Mouse (Mus musculus) midbrain, postnatal 0 days (tissue): ENCODE measurements around the gene Cdh20. TPM values are rescaled to one million over a fixed set of nuclear protein-coding genes. Genes with fewer than 3 reads are reported as not detected.
"Not testable (repeated sequence)": the region's sequence is repeated elsewhere in the genome, so short reads cannot be mapped to it uniquely, and the experiment has no call there.

Experiments
- ATAC-seq: fragments of 200-750 bp; cut with Nextera tagmentation; 2 replicates; pipeline ENCODE4 v1.8.0; 2017; ENCODE audit warnings: moderate number of reproducible peaks, mild to moderate bottlenecking, moderate TSS enrichment, moderate library complexity; ENCODE audit not compliant: low FRiP score
- DNase-seq: peaks from one replicate; pipeline ENCODE4 v3.0.0-alpha.2; 2015; ENCODE audit warnings: low spot score
- H3K27ac ChIP-seq: fragments of 300-500 bp; sonication (generic); 2 replicates; pipeline ENCODE4 v1.5.1; 2014; ENCODE audit warnings: low read depth, mild to moderate bottlenecking, low read length, mixed read lengths
- H3K27me3 ChIP-seq: fragments of 300-500 bp; sonication (generic); 2 replicates; pipeline ENCODE4 v1.6.1; 2014; ENCODE audit warnings: low read length, control low read depth, mixed read lengths; ENCODE audit not compliant: insufficient read depth
- H3K36me3 ChIP-seq: fragments of 300-500 bp; sonication (generic); 2 replicates; pipeline ENCODE4 v1.6.1; 2014; ENCODE audit warnings: low read length, control low read depth, mixed read lengths; ENCODE audit not compliant: insufficient read depth
- H3K4me1 ChIP-seq: fragments of 300-500 bp; sonication (generic); 2 replicates; pipeline ENCODE4 v1.6.1; 2014; ENCODE audit warnings: mild to moderate bottlenecking, control low read depth, antibody characterized with exemption, low read length, mixed read lengths; ENCODE audit not compliant: insufficient read depth
- H3K4me2 ChIP-seq: fragments of 300-500 bp; sonication (generic); 2 replicates; pipeline ENCODE4 v1.6.1; 2014; ENCODE audit warnings: low read depth, mild to moderate bottlenecking, low read length, mixed read lengths; ENCODE audit not compliant: poor library complexity, severe bottlenecking
- H3K4me3 ChIP-seq: fragments of 300-500 bp; sonication (generic); 2 replicates; pipeline ENCODE4 v1.5.1; 2014; ENCODE audit warnings: low read depth, mild to moderate bottlenecking, low read length, moderate library complexity
- H3K9ac ChIP-seq: fragments of 300-500 bp; sonication (generic); replicated peaks from 2 replicates; pipeline ENCODE4 v1.6.1; 2014; ENCODE audit warnings: mild to moderate bottlenecking, low read length, moderate library complexity, mixed read lengths; ENCODE audit not compliant: poor library complexity, severe bottlenecking
- H3K9me3 ChIP-seq: fragments of 300-500 bp; sonication (generic); 2 replicates; pipeline ENCODE4 v1.6.1; 2016; ENCODE audit warnings: low read length, control low read depth
- CTCF ChIP-seq: IDR thresholded peaks from 2 replicates; pipeline ENCODE4 v1.5.1; 2016; ENCODE audit warnings: antibody characterized with exemption, mild to moderate bottlenecking
- WGBS: fragments of 180-500 bp; shearing (Covaris S2); extraction: QIAGEN DNeasy Blood & Tissue Kit; methylation state at CpG from one replicate; pipeline ENCODE4 v1.1.7; 2014; 5-methylcytosine and 5-hydroxymethylcytosine counted together
- polyA plus RNA-seq: library from polyadenylated mRNA; unstranded; fragments of >200 nt; fragmentation: Nextera tagmentation; extraction: Ambion mirVana; gene quantifications from 2 replicates; pipeline ENCODE4 v1.2.1, GENCODE M21; 2015
- total RNA-seq: library from RNA; depleted of rRNA; stranded (reverse); fragments of >200 nt; gene quantifications from 2 replicates; pipeline ENCODE4 v1.2.3, GENCODE M21; 2014

Gene Cdh20
- total and polyA plus RNA-seq, 2 experiments from 2014 or later: 2.9 to 10.9 TPM

GRCm38 (mm10) chr1:104917307-104917836, 149.0 kb downstream of the Cdh20 start:
- no peaks in the 10 kb centered on the region for H3K27me3 ChIP-seq
- H3K9ac ChIP-seq: no peak overlapping the region
- no peak for DNase-seq
- no peaks in the 10 kb centered on the region for H3K36me3 ChIP-seq
- no peak for ATAC-seq
- H3K27ac ChIP-seq: no peak overlapping the region
- no peak for TF ChIP-seq CTCF
- H3K4me3 ChIP-seq: no peak overlapping the region
- H3K9me3 ChIP-seq: no peaks in the 10 kb centered on the region
- no peak overlapping the region for H3K4me2 ChIP-seq
- 5% methylated on average over 1 of the region's 1 CpGs for WGBS
- H3K4me1 ChIP-seq: 0 out of 2 replicates have a peak, but pooled peaks cover 2% of the 10 kb centered on the region

GRCm38 (mm10) chr1:104933051-104933450, 164.7 kb downstream of the Cdh20 start:
- TF ChIP-seq CTCF: no peak
- Histone ChIP-seq H3K4me3 (no peak overlapping the region), H3K36me3 (no peaks in the 10 kb centered on the region), H3K9me3 (no peaks in the 10 kb centered on the region), H3K27ac (no peak overlapping the region), H3K9ac (no peak overlapping the region), H3K4me1 (no peaks in the 10 kb centered on the region), H3K4me2 (no peak overlapping the region), H3K27me3 (no peaks in the 10 kb centered on the region)
- 76% methylated on average over 7 of the region's 7 CpGs for WGBS
- DNase-seq (no peak), ATAC-seq (no peak)

- WGBS: 85% methylated on average over 4 of the region's 4 CpGs
- no peaks in the 10 kb centered on the region for H3K36me3 ChIP-seq
- H3K4me1 ChIP-seq: no peaks in the 10 kb centered on the region
- no peak overlapping the region for H3K9ac ChIP-seq
- DNase-seq: no peak
- no peak overlapping the region for H3K4me2 ChIP-seq
- H3K9me3 ChIP-seq: no peaks in the 10 kb centered on the region
- no peak for TF ChIP-seq CTCF
- H3K27me3 ChIP-seq: no peaks in the 10 kb centered on the region
- H3K4me3 ChIP-seq: no peak overlapping the region
- H3K27ac ChIP-seq: no peak overlapping the region
- ATAC-seq: no peak
Measured at GRCm38 (mm10) chr1:104936966-104937365, 168.6 kb downstream of the Cdh20 start.

- Histone ChIP-seq H3K4me2 (no peak overlapping the region), H3K36me3 (no peaks in the 10 kb centered on the region), H3K27ac (no peak overlapping the region), H3K9me3 (no peaks in the 10 kb centered on the region), H3K4me1 (no peaks in the 10 kb centered on the region), H3K9ac (no peak overlapping the region), H3K4me3 (no peak overlapping the region), H3K27me3 (no peaks in the 10 kb centered on the region)
- ATAC-seq (no peak), DNase-seq (no peak)
- TF ChIP-seq CTCF: no peak
Measured at GRCm38 (mm10) chr1:104939156-104939555, 170.8 kb downstream of the Cdh20 start.

GRCm38 (mm10) chr1:104944470-104945109, 176.3 kb downstream of the Cdh20 start:
- H3K27me3 ChIP-seq: no peaks in the 10 kb centered on the region
- no peaks in the 10 kb centered on the region for H3K4me1 ChIP-seq
- DNase-seq (peak; percentile 89), ATAC-seq (peak; percentile 83)
- no peaks in the 10 kb centered on the region for H3K9me3 ChIP-seq
- no peak overlapping the region for H3K4me2 ChIP-seq
- no peak overlapping the region for H3K4me3 ChIP-seq
- TF ChIP-seq CTCF: peak; percentile 85
- no peaks in the 10 kb centered on the region for H3K36me3 ChIP-seq
- H3K27ac ChIP-seq: no peak overlapping the region
- WGBS: 13% methylated on average over 2 of the region's 2 CpGs
- H3K9ac ChIP-seq: no peak overlapping the region

GRCm38 (mm10) chr1:104945110-104945489, 176.8 kb downstream of the Cdh20 start:
- H3K4me2 ChIP-seq: no peak overlapping the region
- H3K9ac ChIP-seq: no peak overlapping the region
- H3K36me3 ChIP-seq: no peaks in the 10 kb centered on the region
- H3K27ac ChIP-seq: no peak overlapping the region
- no peak for ATAC-seq
- no peaks in the 10 kb centered on the region for H3K27me3 ChIP-seq
- 97% methylated on average over 2 of the region's 2 CpGs for WGBS
- TF ChIP-seq CTCF: no peak
- no peak overlapping the region for H3K4me3 ChIP-seq
- H3K9me3 ChIP-seq: no peaks in the 10 kb centered on the region
- DNase-seq: no peak
- H3K4me1 ChIP-seq: no peaks in the 10 kb centered on the region

GRCm38 (mm10) chr1:104949640-104950039, 181.3 kb downstream of the Cdh20 start:
- not testable (repeated sequence) for H3K36me3 ChIP-seq, H3K27me3 ChIP-seq, H3K9ac ChIP-seq, DNase-seq, H3K4me1 ChIP-seq, ATAC-seq, H3K9me3 ChIP-seq, H3K27ac ChIP-seq, H3K4me2 ChIP-seq, H3K4me3 ChIP-seq
- WGBS: 91% methylated on average over 2 of the region's 2 CpGs
